Mouse (Mus musculus) urinary bladder, adult 2 months (tissue): ENCODE measurements around the gene Olfr479. TPM values are rescaled to one million over a fixed set of nuclear protein-coding genes. Genes with fewer than 3 reads are reported as not detected.
"Not testable (repeated sequence)": the region's sequence is repeated elsewhere in the genome, so short reads cannot be mapped to it uniquely, and the experiment has no call there.

Experiments used
- DNase-seq: peaks from one replicate; pipeline ENCODE4 v3.0.0; 2022; ENCODE audit warnings: low spot score
- polyA plus RNA-seq: library from polyadenylated mRNA; depleted of rRNA; stranded (reverse); fragments of >200 nt; gene quantifications from 2 replicates; pipeline ENCODE4 v1.2.3, GENCODE M21; 2012; rRNA removed

Olfr479 gene
- not detected in 2 replicates for polyA plus RNA-seq

DNA sequence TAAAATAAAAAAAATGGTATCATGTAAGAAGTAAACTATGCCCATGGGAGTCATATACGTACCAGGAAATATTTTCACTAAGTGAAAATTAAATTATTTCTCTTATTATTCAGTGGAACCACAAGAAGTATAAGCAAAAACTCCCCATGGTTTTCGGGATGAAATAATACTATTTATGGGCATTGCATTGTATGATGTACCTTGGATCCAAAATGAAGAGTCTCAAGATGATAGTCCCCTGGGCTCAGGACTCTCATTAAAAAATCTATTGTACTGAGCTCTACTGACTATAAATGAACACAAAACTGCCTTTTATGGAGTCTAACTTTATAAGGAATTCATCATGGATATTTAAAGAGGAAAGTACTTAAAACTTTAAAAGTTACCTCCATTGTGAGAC lies at the start of gene Olfr479:
Gene Olfr479, plus strand, starts transcription at position 301 of the 400 bp plus-strand sequence.
- no peak for DNase-seq

DNA sequence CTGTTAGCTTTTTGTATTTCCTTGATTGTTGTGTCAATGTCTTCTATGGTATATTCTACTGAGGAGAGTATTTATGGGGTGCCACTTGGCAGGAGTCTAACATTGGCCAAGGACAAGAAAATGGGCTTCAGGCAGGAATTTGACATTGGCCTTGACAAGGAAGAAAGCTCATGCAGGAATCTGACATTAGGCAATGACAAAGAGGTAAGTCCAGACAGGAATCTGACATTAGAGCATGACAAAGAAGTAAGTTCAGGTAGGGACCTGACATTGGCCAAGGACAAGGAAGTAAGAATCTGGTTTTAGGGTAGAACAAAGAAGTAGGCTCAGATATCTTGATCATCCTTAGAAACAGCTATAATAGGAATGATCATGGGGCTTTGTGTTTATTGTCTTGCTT lies 36.2 kb upstream of the Olfr479 start:
- not testable (repeated sequence) for DNase-seq

DNA sequence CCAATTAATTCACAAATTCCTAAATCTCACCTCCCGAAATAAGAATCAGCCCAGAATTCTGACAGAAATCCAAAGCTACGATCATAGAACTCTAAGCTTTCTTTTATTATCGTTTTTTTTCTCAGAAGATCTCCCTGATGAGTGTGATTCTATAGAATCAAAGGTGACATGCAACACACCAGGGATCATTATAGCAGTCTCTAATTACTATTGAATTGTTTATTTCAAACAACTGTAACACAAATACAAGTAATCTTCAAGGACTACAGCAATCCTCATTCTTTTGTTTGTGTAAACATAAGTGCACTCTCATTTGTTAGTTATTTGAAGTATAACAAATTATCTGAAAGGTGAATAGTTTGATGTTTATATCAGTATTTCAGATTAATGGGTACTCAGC lies 16.6 kb upstream of the Olfr479 start, which contains the start of gene Olfr478:
Gene Olfr478, minus strand, starts transcription at position 101 of the 400 bp plus-strand sequence.
- DNase-seq = no peak

DNA sequence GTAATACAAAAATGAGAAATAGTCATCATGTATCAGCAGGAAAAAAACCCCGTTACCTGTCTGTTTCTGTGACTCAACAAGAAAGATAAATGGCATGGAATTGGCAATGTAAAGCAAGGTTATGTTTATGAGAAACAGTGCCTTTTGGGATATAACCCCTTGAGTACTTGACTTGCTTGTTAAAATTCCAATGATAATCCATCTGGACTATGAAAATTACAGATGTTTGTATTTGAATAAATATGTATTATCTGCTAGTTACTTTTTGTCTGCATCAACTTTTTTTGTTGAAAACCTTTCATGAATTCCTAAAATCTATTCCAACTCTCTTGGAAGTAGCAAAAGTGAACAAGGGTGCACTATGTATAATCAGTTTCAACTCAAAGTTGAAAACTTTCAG lies 16.8 kb downstream of the Olfr479 start, which contains the start of gene Olfr480:
Gene Olfr480, minus strand, starts transcription at position 101 of the 400 bp plus-strand sequence.
- no peak for DNase-seq

DNA sequence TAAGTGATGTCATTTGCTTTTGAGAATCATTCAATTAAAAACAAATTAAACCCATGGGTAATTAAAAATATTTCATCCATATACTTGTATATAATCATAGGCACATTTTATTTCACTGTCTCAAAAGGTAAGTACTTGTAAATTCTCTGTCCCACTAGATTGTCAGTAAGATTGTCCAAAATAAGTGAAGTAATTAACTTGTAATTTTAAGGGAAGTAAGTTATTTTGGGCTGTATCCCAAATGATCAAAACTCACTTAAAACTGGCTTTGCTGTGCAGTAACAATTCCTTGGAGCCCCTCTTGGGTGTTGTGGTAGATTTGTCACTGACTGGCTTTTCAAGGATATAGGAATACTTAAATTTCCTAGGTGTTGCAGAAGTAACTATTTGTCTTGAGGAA lies 29.1 kb downstream of the Olfr479 start, which contains the start of gene Olfr481:
Gene Olfr481, plus strand, starts transcription at position 301 of the 400 bp plus-strand sequence.
- DNase-seq = no peak

DNA sequence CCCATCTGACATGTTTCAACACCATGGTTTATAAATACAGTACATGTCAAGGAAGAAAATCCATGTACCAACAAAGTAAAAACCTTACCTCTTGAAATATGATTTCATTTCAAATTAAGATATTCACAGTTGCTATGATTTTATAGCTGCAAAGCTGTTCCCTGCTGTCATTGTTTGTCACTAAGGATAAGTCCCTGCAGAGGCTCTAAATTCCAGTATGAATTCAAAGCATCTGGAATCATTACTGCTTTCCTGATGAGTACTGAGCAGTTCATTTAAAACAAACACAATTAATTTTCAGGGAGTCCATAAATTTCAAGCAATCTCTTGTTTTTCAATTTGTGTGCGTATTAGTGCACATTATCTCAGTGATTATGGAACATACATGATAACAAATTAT lies 47.0 kb downstream of the Olfr479 start, which contains the start of gene Olfr482:
Gene Olfr482, minus strand, starts transcription at position 101 of the 400 bp plus-strand sequence.
- DNase-seq = no peak

DNA sequence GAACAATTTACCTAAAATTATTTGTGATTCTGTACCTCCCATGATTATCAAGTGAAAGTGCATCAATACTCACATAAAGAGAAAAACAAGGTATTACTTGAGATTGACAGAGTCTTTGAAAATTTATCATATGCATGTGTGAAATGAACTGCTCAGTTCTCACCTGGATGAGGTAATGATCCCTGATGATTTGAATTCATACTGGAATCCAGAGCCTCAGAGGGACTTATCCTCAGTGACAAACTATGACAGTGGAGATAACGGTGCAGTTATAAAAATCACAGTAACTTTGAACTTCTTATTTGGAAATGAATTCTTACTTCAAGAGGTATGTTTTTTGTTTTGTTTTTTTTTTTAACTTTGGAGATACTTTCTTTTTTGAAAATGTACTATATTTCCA lies 50.1 kb downstream of the Olfr479 start, which contains the start of gene Olfr483:
Gene Olfr483, plus strand, starts transcription at position 301 of the 400 bp plus-strand sequence.
- DNase-seq = no peak

Other genes starting within 250 kb of the Olfr479 start
- not detected in 2 replicates for gene Ovch2, start 249.5 kb upstream of the Olfr479 start, polyA plus RNA-seq
- gene Olfr467, start 238.4 kb upstream of the Olfr479 start, polyA plus RNA-seq = not detected in 2 replicates
- gene Olfr469, start 225.2 kb upstream of the Olfr479 start, polyA plus RNA-seq = not detected in 2 replicates
- gene Olfr470, start 203.2 kb upstream of the Olfr479 start, polyA plus RNA-seq = not detected in 2 replicates
- not detected in 2 replicates for gene Olfr472, start 152.8 kb upstream of the Olfr479 start, polyA plus RNA-seq
- not detected in 2 replicates for gene Olfr473, start 120.2 kb upstream of the Olfr479 start, polyA plus RNA-seq
- not detected in 2 replicates for gene Olfr474, start 96.0 kb upstream of the Olfr479 start, polyA plus RNA-seq
- gene Olfr476, start 85.9 kb upstream of the Olfr479 start, polyA plus RNA-seq = not detected in 2 replicates
- gene Olfr477, start 64.0 kb upstream of the Olfr479 start, polyA plus RNA-seq = not detected in 2 replicates
- not detected in 2 replicates for gene Olfr478, start 16.7 kb upstream of the Olfr479 start, polyA plus RNA-seq
- not detected in 2 replicates for gene Olfr480, start 16.7 kb downstream of the Olfr479 start, polyA plus RNA-seq
- not detected in 2 replicates for gene Olfr481, start 29.2 kb downstream of the Olfr479 start, polyA plus RNA-seq
- 0.06 and 0.07 TPM in 2 replicates for gene Olfr482, start 46.9 kb downstream of the Olfr479 start, polyA plus RNA-seq
- gene Olfr483, start 50.2 kb downstream of the Olfr479 start, polyA plus RNA-seq = not detected in 2 replicates
- not detected in 2 replicates for gene Olfr484, start 76.8 kb downstream of the Olfr479 start, polyA plus RNA-seq
- not detected in 2 replicates for gene Olfr485, start 109.2 kb downstream of the Olfr479 start, polyA plus RNA-seq
- gene Olfr486, start 122.0 kb downstream of the Olfr479 start, polyA plus RNA-seq = not detected in 2 replicates
- not detected in 2 replicates for gene Olfr487, start 163.9 kb downstream of the Olfr479 start, polyA plus RNA-seq
- gene Olfr488, start 207.7 kb downstream of the Olfr479 start, polyA plus RNA-seq = not detected in 2 replicates
- not detected in 2 replicates for gene Olfr490, start 238.2 kb downstream of the Olfr479 start, polyA plus RNA-seq